Mouse (Mus musculus) ES-Bruce4 (cell line): ENCODE data around the gene Fcrl5. TPM values are rescaled to one million over a fixed set of nuclear protein-coding genes. Genes with fewer than 3 reads are reported as not detected.

Experiments used
- H3K27ac ChIP-seq: 2 replicates; pipeline ENCODE4 v1.5.1; 2012; ENCODE audit warnings: low read length, inconsistent platforms; ENCODE audit not compliant: insufficient read depth
- H3K27me3 ChIP-seq: 2 replicates; pipeline ENCODE4 v1.6.1; 2012; ENCODE audit warnings: mild to moderate bottlenecking, low read length, inconsistent platforms; ENCODE audit not compliant: control insufficient read depth, poor library complexity, insufficient read depth, severe bottlenecking
- H3K36me3 ChIP-seq: 2 replicates; pipeline ENCODE4 v1.6.1; 2012; ENCODE audit warnings: inconsistent platforms, mild to moderate bottlenecking, low read length, moderate library complexity; ENCODE audit not compliant: control insufficient read depth, poor library complexity, insufficient read depth, severe bottlenecking
- H3K4me1 ChIP-seq: one replicate; pipeline ENCODE4 v1.8.1; 2011; ENCODE audit warnings: low read length; ENCODE audit not compliant: control insufficient read depth, insufficient read depth
- H3K4me3 ChIP-seq: 2 replicates; pipeline ENCODE4 v1.5.1; 2011; ENCODE audit warnings: low read depth, mild to moderate bottlenecking, low read length
- H3K9ac ChIP-seq: 2 replicates; pipeline ENCODE4 v1.6.1; 2012; ENCODE audit warnings: low read depth, mild to moderate bottlenecking, inconsistent platforms; ENCODE audit not compliant: poor library complexity, severe bottlenecking
- H3K9me3 ChIP-seq: replicated peaks from 2 replicates; pipeline ENCODE4 v1.6.1; 2012; ENCODE audit warnings: mild to moderate bottlenecking, low read length, inconsistent platforms; ENCODE audit not compliant: control insufficient read depth, poor library complexity, insufficient read depth, severe bottlenecking
- CTCF ChIP-seq: IDR thresholded peaks from one replicate; pipeline ENCODE4 v1.8.1; 2011; ENCODE audit warnings: low read depth, low read length
- EP300 ChIP-seq: IDR thresholded peaks from 2 replicates; pipeline ENCODE4 v1.6.1; 2011; ENCODE audit warnings: low read depth, low read length; ENCODE audit not compliant: insufficient read depth
- POLR2A ChIP-seq: IDR thresholded peaks from one replicate; pipeline ENCODE4 v1.8.1; 2011; ENCODE audit warnings: low read length; ENCODE audit not compliant: insufficient read depth
- polyA plus RNA-seq: library from polyadenylated mRNA; stranded (reverse); fragments of >200 nt; gene quantifications from 2 replicates; pipeline ENCODE4 v1.2.4, GENCODE M21; 2011; ENCODE audit warnings: low read depth; ENCODE audit not compliant: missing spikeins, insufficient read depth, insufficient read length

Fcrl5 gene
- polyA plus RNA-seq, 1 experiment = not detected

DNA sequence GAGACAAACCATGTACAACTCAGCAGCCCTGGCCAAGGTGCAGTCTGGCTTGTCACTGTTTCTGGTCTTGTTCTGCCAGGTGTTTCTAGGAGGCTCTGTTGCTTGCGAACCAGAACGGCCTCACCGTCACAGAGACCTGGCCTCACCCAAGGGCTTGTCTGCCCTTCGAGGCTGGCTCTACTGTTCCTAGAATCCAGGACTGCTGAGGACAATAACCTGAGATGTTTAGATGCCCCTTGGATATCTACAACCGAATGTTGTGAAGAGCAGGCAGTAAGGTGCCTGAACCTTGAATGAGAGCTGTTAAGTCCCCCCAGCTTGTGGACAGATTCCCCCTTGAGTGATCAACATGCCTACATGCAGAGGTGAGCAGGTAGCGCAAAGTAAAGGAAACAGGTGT lies 67.2 kb downstream of the Fcrl5 start:
- no peaks in the 10 kb centered on the region for H3K9me3 ChIP-seq
- TF ChIP-seq POLR2A (no peak), EP300 (no peak), CTCF (no peak)
- H3K4me3 ChIP-seq = no peak overlapping the region

DNA sequence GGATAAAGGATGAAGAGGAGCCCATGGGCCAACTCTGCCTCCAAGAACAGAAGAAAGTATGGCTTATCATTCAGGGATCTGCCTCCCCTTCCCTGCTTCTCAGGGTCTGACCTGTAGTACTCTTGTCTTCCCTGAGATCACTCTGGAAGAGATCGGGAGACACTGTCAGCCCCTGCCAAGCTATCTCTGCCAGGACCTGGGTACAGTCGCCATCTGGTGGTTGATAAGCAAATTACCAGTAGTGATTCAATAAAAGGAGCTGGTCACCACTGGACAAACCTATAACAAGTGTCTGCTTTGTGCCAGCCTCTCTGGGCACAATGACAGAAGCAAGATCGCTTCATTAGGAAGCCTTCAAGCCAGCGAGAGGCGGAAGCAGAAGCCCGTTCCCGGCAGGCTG lies 68.8 kb downstream of the Fcrl5 start:
- TF ChIP-seq CTCF = peak; percentile 57
- no peak for TF ChIP-seq EP300
- TF ChIP-seq POLR2A = no peak

More for the DNA sequence above, 67.2 kb downstream of the Fcrl5 start:
- Histone ChIP-seq H3K27ac (no peak overlapping the region), H3K27me3 (no peaks in the 10 kb centered on the region), H3K36me3 (no peaks in the 10 kb centered on the region), H3K4me1 (no peaks in the 10 kb centered on the region), H3K9ac (no peak overlapping the region)

DNA sequence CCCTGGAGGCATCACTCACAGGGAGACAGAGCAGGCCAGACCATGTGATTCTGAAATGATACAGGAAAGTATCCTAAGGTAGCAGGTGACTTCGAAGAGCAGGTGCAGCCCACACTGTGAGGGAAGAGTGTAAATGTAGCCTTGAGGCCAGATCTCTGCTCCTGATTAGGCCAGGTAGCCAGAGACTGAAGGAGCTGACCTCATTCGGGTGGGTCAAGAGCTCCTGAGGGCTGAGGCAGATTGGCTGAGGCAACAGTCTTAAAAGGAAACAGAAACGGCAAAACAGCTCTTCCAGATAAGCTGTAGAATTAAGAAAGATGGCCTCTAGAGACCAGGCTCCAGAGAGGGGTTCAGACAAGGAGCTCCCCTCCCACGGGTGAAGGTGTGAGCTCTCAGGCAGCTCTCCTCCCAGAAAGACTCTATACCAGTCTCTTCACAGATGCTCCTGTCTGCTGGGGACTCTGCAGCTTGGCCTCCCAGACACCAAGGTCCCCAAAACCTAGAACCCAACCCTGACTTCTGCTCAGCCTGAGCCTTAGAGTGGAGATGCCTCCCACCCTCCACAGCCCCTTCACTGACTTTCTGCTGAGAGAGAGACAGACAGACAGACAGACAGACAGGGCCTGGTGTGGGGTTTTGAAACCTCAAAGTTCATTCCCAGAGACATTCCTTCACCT lies 69.3 kb downstream of the Fcrl5 start:
- H3K36me3 ChIP-seq = no peaks in the 10 kb centered on the region
- no peak overlapping the region for H3K9ac ChIP-seq
- no peaks in the 10 kb centered on the region for H3K4me1 ChIP-seq
- no peak overlapping the region for H3K27ac ChIP-seq
- TF ChIP-seq POLR2A (no peak), CTCF (no peak), EP300 (no peak)
- H3K4me3 ChIP-seq = no peak overlapping the region
- H3K27me3 ChIP-seq = no peaks in the 10 kb centered on the region
- H3K9me3 ChIP-seq = no peaks in the 10 kb centered on the region

More for the DNA sequence above, 68.8 kb downstream of the Fcrl5 start:
- H3K36me3 ChIP-seq = no peaks in the 10 kb centered on the region
- H3K4me1 ChIP-seq = no peaks in the 10 kb centered on the region
- H3K27ac ChIP-seq = no peak overlapping the region
- H3K9me3 ChIP-seq = no peaks in the 10 kb centered on the region
- no peak overlapping the region for H3K9ac ChIP-seq
- no peaks in the 10 kb centered on the region for H3K27me3 ChIP-seq
- H3K4me3 ChIP-seq = no peak overlapping the region

DNA sequence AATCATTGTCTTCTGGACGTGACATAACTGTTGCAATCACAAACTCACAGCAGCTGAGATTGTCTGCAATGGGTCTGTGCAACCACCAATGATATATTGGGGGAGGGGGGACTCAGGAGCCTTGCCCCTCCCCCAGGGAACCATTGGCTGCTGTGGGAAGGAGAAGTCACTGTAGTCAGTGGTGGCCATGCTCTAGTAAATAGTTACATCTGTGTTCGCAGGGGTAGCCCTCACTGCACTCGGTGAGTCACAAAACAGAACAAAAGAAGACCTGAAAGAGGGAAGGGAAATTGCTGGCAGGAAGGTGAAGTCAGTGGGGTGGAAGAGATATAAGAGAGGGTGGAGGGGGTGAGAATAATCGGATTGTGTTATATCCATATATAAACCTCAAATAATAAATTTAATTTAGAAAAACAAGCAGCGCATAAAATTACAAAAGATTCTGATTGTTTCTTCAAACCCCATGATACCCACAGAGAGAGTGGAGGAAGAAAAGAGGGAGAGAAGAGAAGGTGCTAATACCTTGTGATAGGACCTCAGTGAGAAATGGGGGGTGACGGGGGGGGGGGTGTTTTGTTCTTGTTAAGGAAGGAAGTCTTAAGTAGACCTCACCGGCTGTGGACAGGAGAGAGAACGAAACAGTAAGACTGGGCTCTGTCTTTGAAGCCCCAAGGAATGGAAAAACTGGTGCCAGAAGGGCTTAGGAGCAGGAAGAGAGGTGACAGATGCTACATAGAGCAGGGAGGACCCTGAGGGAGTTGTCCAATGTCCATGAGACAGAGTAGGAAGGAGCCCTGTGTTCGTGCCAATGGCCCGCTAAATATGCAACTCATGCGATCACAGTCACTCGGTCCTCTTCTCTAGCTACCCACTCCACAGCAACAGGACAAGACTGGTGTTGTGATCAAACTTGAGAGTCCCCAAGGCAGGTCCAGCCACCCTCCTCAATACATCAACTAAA lies 71.2 kb downstream of the Fcrl5 start:
- no peak overlapping the region for H3K4me3 ChIP-seq
- no peaks in the 10 kb centered on the region for H3K9me3 ChIP-seq
- no peak overlapping the region for H3K9ac ChIP-seq
- H3K36me3 ChIP-seq = no peaks in the 10 kb centered on the region
- TF ChIP-seq EP300 = no peak
- TF ChIP-seq POLR2A = no peak
- TF ChIP-seq CTCF = no peak
- H3K27me3 ChIP-seq = no peaks in the 10 kb centered on the region
- H3K27ac ChIP-seq = no peak overlapping the region
- H3K4me1 ChIP-seq = no peaks in the 10 kb centered on the region

DNA sequence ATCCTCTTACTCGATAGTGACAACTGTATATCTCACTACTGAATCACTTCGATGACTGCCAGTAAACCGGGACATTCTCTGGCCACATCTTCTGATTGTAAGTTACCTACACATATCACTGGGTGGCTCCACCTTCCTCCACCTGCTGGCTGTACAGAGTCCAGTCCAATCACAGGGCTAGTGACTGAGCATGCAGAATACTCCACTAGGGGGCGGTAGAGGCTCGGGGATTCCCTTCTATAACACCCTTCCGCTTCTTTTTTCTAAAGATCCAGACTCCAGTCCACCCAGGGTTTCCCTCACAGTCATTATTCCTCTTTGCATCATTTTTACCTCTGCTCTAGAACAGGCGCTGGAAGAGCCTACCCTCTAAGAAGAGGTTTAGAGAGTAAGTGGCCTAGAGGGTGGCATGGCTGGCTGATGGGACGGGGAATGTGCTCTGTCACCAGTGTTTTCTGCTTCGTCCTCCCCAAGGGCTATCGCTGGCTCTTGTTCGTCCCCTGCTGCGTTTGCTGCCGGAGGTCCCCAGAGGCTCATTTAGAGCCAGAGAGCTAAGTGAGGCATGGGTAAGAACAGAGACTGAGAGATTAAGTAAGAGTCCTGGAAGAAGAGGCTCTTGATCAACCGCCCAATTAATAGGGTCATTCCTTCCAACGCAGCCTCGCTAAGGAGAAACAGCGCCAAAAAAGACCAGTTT lies 72.8 kb downstream of the Fcrl5 start:
- TF ChIP-seq CTCF (peak; percentile 89), EP300 (no peak)
- Histone ChIP-seq H3K4me3 (no peak overlapping the region), H3K9ac (no peak overlapping the region), H3K4me1 (no peaks in the 10 kb centered on the region), H3K9me3 (no peaks in the 10 kb centered on the region), H3K27ac (no peak overlapping the region), H3K27me3 (no peaks in the 10 kb centered on the region), H3K36me3 (no peaks in the 10 kb centered on the region)
